Mouse (Mus musculus) E14TG2a.4 (cell line): Measurements from ENCODE around the gene Arhgap21.

Source experiments
- CTCF ChIP-seq: conservative IDR thresholded peaks from 2 replicates; pipeline ENCODE4 v1.5.1; 2014; ENCODE audit warnings: low read length
- NANOG ChIP-seq: IDR thresholded peaks from 2 replicates; pipeline ENCODE4 v1.6.1; 2014; ENCODE audit warnings: borderline replicate concordance, low read length, mixed read lengths

DNA sequence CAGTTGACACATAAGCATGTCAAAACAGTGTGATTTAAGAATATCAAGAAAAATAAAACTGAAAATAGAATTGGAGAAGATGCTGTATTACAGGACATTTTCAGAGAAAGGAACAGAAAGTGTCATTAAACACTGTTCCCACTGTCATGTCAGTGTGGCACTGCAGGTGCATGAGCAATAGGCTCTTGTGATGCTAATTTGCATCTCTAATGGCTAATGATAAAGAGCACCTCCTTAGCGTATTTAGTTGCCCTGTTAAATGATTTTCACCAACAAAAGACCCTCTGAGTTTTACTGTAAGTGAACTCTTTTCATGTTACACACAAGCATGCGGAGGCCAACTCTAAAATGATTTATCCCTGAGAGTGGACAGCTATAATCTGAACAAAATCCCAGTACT is 47.1 kb downstream of the Arhgap21 start:
- TF ChIP-seq CTCF (no peak), NANOG (no peak)
